Mouse (Mus musculus) liver, adult (tissue): ENCODE data around the gene BC107364.

Experiments used
- GATA4 ChIP-seq: IDR thresholded peaks from 2 replicates; pipeline ENCODE4 v1.6.1; 2014; ENCODE audit warnings: mild to moderate bottlenecking, low read length; ENCODE audit not compliant: insufficient replicate concordance

The BC107364 gene

DNA sequence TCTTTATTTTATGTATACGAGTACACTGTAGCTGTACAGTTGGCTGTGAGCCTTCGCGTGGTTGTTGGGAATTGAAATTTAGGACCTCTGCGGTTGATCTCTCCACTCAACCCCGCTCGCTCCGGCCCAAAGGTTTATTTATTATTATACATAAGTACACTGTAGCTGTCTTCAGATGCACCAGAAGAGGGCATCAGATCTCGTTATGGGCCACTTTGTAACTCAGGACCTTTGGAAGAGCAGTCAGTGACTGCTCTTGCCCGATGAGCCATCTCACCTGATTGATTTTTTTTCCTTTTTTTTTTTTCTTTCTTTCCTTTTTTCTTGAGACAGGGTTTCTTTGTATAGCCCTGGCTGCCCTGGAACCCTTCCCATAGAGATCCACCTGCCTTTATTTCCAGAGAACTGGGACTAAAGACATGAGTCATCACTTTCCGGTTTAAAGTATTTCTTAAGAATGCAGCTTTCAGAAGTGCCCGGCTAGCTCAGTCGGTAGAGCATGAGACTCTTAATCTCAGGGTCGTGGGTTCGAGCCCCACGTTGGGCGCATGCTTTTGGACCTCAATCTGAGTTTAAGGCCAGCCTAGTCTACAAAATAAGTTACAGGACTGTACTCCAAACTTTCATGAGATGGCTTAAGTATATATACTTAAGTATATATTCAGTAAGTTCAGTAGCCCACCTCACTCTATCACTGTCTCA lies 24.2 kb downstream of the BC107364 start:
- no peak for TF ChIP-seq GATA4

DNA sequence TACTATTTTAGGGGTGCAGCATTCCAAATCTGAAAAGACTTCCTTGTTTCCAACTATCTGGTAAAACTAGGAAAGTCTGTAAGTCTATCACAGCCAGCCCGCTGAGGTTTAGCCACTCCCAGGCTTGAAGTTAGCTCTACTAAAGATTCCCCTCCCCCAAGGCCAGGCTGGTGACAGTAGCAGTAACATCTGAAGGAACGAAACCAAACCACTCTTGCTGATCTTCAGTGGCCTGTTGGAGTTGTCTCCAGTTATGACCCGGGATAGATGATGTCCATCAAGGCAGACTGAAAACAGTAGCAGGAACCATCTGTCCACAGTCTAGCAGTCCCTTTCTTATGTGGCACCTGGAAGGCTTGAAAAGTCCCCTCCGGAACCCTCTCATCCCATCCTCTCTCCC lies 24.8 kb downstream of the BC107364 start:
- TF ChIP-seq GATA4: no peak

DNA sequence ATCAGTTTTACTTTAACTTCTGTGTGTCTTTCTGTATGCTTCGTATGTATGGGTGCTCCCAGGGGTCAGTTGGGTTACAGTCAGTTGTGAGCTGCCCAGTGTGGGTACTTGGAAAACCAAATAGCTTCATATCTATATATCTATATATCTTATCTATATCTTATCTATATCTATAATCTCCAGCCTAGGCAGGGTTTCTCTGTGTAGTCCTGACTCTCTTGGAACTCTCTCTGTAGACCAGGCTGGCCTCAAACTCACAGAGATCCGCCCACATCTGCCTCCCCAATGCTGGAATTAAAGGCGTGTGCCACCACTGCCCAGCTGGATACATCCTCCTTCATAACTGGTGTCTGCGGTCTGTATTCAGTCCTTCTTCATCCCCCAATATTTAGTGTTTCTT lies 25.8 kb downstream of the BC107364 start:
- no peak for TF ChIP-seq GATA4

DNA sequence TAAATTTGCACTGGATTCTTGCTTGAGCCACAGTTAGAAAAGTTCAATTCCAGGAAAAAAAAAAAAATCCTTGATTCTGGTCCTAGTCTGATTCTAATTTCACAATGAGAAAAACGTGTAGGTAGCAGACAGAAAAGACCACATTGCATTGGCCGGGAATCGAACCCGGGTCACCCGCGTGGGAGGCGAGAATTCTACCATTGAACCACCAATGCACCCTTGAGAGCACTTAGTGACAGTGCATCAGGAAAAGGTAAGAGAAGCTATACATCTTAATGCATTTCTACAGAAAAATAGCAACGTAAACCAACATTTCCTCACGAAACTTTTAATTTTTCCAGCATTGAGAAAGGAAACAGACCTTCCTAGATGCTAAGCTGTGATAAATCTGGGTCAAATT lies 28.2 kb downstream of the BC107364 start:
- TF ChIP-seq GATA4: no peak

DNA sequence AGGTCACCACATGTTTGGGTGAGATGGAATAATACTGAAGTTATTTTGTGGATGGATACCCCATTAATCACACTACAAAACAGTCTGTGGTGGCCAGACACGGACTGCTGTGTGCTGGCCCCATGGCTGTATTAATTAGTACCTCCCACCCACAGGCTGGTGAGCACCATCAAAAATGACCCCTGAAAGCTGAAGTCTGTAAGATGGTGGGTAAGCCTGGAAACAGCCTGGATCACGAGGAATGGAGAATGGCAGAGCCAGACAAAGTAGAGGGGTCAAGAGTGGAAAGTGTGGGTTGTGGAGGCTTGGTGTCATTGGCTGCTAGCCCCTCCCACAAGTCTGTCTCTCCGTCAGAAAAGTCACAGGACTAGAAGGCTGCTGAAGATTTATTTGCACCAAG lies 31.3 kb downstream of the BC107364 start:
- TF ChIP-seq GATA4: no peak

DNA sequence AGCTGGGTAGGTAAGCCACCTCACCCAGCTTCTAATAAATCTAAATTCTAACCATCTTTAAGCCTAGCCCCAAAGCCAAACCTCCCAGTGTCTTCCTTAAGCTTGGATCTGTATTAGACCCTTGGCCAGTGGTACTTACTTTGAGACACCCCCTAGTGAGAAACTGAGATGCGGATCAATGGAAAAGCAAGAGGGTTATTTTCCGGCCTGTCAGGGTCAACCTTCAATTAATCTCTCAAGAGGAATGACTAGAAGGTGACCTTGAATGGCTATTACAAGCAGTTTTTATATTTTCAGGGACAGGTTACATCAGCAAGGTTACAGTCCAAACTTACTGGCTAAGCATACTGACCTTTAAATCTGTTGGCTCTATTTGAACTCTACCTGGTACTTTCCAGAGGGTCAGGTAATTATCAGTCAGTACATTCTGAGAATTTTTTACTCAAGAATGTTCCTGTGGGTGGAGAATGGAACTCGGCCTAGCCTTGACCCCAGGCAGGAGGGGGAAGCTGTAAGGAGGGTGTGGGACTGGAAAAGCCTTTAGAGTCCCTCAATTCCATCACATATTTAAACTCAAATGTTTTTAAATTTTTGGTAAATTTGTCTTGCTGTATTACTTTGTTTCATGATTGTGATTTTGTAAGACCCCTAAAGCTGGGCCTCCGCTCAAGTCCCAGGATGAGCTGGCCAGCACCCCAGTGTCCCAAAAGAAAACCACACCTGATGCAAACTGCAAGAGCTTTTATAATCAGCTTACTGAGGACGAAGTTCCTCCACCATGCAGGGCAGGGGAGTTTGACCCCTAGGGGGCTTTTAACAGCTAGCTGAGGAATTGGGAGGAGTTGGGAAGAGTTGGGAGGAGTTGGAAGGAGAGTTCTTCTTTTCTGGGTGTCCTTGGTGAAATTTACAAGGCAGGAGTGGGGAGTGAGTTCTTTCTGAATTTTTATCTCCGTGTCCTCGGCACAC lies 34.0 kb downstream of the BC107364 start:
- no peak for TF ChIP-seq GATA4

DNA sequence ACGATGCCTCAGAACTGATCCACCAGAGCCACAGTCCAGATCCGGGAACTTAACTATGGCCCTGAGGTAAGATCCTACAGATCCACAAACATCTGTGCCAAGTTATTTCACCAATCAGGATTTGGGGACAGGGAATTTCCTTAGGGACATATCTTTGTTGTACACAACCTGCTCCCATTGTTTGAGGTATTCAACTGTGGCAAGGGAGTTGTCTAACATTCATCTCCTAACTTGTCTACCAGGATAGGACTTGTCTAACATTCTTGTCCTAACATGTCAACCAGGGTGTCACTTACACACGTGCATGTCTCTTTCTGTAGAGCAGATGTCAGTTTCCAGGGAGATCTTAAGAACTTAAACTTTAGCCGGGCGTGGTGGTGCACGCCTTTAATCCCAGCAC lies 35.5 kb downstream of the BC107364 start:
- no peak for TF ChIP-seq GATA4

DNA sequence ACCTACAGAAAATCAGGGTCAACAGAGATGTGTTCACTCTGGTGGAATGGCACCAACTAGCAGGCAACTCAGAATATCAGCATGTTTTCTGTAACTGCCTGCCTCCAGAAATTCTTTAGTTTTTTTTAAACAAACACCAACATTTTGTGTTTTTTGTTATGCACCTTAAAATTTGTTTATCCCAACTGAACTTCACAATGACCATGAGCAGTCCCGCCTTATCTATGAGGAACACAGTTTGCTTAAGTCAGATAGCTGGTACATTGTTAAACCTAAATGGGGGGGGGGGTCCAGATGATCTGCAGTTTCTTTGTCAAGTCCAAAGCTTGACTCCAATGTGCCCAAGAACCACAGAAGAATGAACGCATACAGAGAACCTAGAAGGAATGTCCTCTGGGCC lies 36.0 kb downstream of the BC107364 start:
- no peak for TF ChIP-seq GATA4

DNA sequence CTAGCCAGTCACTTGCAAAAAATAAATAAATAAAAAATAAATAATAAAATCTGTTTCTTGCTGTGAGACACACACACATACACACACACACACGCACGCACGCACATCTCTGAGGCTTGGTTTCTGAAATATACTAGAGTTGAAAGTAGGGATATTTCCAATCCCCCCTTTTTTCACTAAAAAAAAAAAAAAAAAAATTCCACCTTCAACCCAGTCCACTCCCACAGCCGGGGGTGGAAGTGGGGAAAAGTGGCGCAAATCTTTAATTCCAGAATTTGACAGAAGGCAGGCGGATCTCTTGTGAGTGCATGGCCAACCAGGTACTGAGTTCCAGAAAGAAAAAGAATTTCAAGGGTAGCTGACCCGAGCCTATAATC lies 37.2 kb downstream of the BC107364 start:
- no peak for TF ChIP-seq GATA4

DNA sequence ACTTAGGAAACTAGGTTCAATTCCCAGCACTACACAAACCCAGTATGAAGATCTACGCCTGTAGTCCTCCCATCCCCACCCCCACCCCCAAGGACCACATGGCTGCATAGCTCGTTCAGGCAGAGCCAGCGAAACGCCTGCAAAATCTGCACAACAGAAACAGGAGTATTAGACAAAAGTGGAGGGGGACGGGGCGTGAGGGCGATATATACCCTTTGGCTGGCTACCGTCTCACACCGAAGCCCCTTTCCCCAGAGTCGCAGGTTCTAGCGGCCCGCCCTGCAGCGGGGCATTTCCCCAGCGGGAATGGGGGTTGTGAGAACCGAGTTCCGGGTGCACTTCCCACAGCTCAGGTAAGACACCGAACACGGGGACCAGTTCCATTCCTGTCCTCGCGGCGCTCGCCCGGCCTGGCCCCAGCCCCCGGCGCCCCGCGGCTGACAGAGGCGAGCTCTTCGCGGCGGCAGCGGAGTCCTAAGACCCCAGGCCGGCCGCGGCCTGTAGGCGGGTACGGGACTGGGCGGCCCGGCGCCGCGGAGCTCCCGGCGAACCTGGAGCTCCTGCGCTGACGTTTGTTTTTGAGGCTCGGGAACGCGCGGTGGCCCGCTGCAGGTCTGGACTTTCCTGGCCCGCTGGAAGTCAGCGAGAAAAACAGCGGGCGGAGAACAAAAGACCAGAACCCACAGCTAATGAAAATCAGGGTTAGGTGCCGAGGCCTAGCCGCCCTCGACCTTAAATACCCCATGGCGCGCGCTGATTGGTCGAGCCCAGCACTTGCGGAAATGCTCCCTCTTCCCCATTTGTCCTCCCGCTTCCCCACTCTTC lies 37.8 kb downstream of the BC107364 start:
- TF ChIP-seq GATA4: no peak

DNA sequence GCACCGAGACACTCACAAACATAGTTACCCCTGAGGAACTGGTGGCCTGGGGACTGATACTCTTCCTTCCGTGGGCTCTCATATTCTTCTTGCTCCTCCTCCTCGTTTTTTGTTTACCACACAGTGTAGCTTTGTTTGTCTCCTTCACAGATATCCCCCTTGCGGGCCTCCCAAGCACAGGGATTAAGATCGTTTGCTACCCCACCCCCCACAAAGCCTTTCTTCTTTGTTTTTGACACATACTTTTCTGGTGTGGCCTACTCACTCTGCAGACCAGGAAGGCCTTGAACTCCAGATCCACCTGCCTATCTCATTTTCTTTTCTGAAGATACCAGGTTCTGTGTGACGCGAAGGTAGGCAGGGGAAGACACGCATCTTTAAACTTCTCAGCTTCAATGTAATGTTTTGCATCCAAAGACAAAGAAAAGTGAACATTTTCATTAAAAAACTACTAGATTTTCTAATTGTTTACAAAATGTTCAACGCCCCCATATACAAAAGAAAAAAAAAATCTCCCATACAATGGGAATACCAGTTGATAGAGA lies 38.5 kb downstream of the BC107364 start:
- TF ChIP-seq GATA4: no peak

DNA sequence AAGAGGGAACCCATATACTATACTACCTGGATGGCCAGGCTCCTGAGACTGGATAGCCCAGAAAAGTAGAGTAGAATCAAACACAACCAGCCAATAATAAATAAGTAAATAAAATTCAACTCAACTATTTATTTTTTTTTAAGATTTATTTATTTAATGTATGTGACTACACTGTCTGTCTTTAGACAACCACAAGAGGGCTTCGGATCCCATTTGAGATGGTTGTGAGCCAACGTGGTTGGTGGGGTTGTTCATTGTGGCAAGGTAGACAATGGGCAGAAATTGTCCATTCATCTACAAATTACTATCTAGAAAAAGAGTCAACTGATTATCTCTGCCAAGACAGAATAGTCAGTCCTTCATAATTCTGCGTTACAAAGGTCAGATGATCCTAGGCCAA lies 40.3 kb downstream of the BC107364 start:
- no peak for TF ChIP-seq GATA4

DNA sequence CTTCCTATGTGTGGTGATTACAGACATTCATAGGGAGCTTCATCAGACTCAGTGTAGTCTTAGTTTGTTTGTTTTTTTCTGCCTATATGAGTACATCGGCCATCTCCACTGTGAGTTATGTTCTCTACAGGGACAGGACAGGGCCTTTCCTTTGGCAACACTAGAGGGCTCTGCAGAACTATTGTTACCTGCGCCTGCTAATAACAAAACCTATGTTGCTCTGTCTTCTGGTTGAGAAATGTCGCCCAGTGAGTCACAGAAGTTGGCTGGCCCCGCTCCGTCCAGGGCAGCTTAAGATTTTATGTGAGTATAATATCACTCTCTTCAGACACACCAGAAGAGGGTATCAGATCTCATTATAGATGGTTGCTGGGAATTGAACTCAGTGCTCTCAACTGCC lies 41.1 kb downstream of the BC107364 start:
- no peak for TF ChIP-seq GATA4

DNA sequence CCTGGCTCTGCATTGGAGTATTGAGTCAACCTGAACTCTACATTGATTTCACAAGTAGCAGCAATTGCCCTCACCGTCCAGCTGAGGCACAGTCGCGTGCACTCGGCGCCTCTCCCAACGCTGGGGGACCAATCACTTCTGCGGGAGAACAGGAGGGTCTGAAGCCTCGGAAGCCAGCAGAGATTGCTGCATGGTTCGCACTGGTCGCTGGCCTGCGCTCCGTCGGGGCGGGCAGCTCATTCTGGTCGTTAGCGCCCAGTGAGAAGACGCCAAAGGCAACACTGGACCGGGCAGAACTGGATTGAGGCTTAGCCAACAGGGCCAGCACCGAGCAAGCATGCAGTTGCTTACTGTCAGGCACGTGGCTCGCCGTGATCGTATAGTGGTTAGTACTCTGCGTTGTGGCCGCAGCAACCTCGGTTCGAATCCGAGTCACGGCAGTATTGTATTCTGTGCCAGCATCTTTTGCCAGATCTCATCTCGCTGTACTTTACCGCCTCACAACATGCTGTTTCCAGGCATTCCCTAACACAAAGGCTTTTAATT lies 42.3 kb downstream of the BC107364 start:
- TF ChIP-seq GATA4: no peak
